Mouse (Mus musculus) embryonic facial prominence, embryonic 12.5 days (tissue): ENCODE results near the gene Adgrf1. TPM values are rescaled to one million over a fixed set of nuclear protein-coding genes. Genes with fewer than 3 reads are reported as not detected.

ENCODE experiments used
- ATAC-seq: fragments of 200-750 bp; cut with Nextera tagmentation; 2 replicates; pipeline ENCODE4 v1.8.0; 2017; ENCODE audit not compliant: insufficient number of reproducible peaks, insufficient read depth, low FRiP score, low TSS enrichment
- H3K27ac ChIP-seq: fragments of 300-500 bp; sonication (generic); 2 replicates; pipeline ENCODE4 v1.5.1; 2016; ENCODE audit warnings: mild to moderate bottlenecking
- H3K27me3 ChIP-seq: fragments of 300-500 bp; sonication (generic); 2 replicates; pipeline ENCODE4 v1.6.1; 2016; ENCODE audit warnings: mild to moderate bottlenecking, moderate library complexity
- H3K36me3 ChIP-seq: fragments of 300-500 bp; sonication (generic); 2 replicates; pipeline ENCODE4 v1.6.1; 2016; ENCODE audit warnings: mild to moderate bottlenecking
- H3K4me1 ChIP-seq: fragments of 300-500 bp; sonication (generic); 2 replicates; pipeline ENCODE4 v1.6.1; 2016
- H3K4me2 ChIP-seq: fragments of 300-500 bp; sonication (generic); replicated peaks from 2 replicates; pipeline ENCODE4 v1.6.1; 2016; ENCODE audit warnings: mild to moderate bottlenecking, moderate library complexity
- H3K4me3 ChIP-seq: fragments of 300-500 bp; sonication (generic); 2 replicates; pipeline ENCODE4 v1.5.1; 2016; ENCODE audit warnings: mild to moderate bottlenecking
- H3K9ac ChIP-seq: fragments of 300-500 bp; sonication (generic); 2 replicates; pipeline ENCODE4 v1.6.1; 2016; ENCODE audit warnings: mild to moderate bottlenecking, moderate library complexity
- H3K9me3 ChIP-seq: fragments of 300-500 bp; sonication (generic); 2 replicates; pipeline ENCODE4 v1.6.1; 2016; ENCODE audit warnings: mild to moderate bottlenecking, moderate library complexity
- WGBS: fragments of 180-500 bp; shearing (Covaris S2); methylation state at CpG from one replicate; pipeline ENCODE4 v1.1.7; 2016; 5-methylcytosine and 5-hydroxymethylcytosine counted together
- polyA plus RNA-seq: library from polyadenylated mRNA; unstranded; fragments of >200 nt; fragmentation: Nextera tagmentation; extraction: Ambion mirVana; gene quantifications from 2 replicates; pipeline ENCODE4 v1.2.1, GENCODE M21; 2016

Adgrf1 gene
- polyA plus RNA-seq, 1 experiment from 2014 or later, result not detected

- no peak overlapping the region for H3K27ac ChIP-seq
- ATAC-seq, result no peak
These were observed 98.0 kb downstream of the Adgrf1 start for GRCm38 (mm10) chr17:43368171-43368576.

GRCm38 (mm10) chr17:43372604-43373003, 102.5 kb downstream of the Adgrf1 start:
- no peak overlapping the region for H3K4me3 ChIP-seq
- H3K4me2 ChIP-seq, result no peak overlapping the region
- no peaks in the 10 kb centered on the region for H3K36me3 ChIP-seq
- no peaks in the 10 kb centered on the region for H3K4me1 ChIP-seq
- H3K27ac ChIP-seq, result no peak overlapping the region
- no peak for ATAC-seq
- H3K9me3 ChIP-seq, result no peaks in the 10 kb centered on the region
- no peak overlapping the region for H3K9ac ChIP-seq
- H3K27me3 ChIP-seq, result no peaks in the 10 kb centered on the region
- WGBS, result 79% methylated on average over 4 of the region's 4 CpGs

More at GRCm38 (mm10) chr17:43368171-43368576, 98.0 kb downstream of the Adgrf1 start:
- Histone ChIP-seq H3K9ac (no peak overlapping the region), H3K27me3 (no peaks in the 10 kb centered on the region), H3K4me1 (no peaks in the 10 kb centered on the region), H3K36me3 (no peaks in the 10 kb centered on the region), H3K4me3 (no peak overlapping the region), H3K9me3 (no peaks in the 10 kb centered on the region), H3K4me2 (no peak overlapping the region)
- 60% methylated on average over 5 of the region's 5 CpGs for WGBS

- no peak overlapping the region for H3K27ac ChIP-seq
- H3K4me2 ChIP-seq, result no peak overlapping the region
- no peak for ATAC-seq
- H3K27me3 ChIP-seq, result no peaks in the 10 kb centered on the region
- WGBS, result 50% methylated on average over 4 of the region's 4 CpGs
- H3K4me1 ChIP-seq, result no peaks in the 10 kb centered on the region
- no peaks in the 10 kb centered on the region for H3K36me3 ChIP-seq
- no peak overlapping the region for H3K4me3 ChIP-seq
- H3K9ac ChIP-seq, result no peak overlapping the region
- no peaks in the 10 kb centered on the region for H3K9me3 ChIP-seq
These were observed 103.9 kb downstream of the Adgrf1 start for GRCm38 (mm10) chr17:43374020-43374419.

Other genes starting within 250 kb of the Adgrf1 start
- gene Adgrf5, start 90.1 kb downstream of the Adgrf1 start, polyA plus RNA-seq, result 9.6 and 10.8 TPM in 2 replicates
- 0.10 TPM in 1 of 2 replicates, not detected in the other for gene Mep1a, start 232.5 kb downstream of the Adgrf1 start, polyA plus RNA-seq